Mouse (Mus musculus): ENCODE measurements around the gene Gm11214. TPM values are rescaled to one million over a fixed set of nuclear protein-coding genes. Genes with fewer than 3 reads are reported as not detected.

Gene Gm11214
- total RNA-seq (2012; rRNA removed): not detected in 2 replicates
- not detected in 2 replicates for total RNA-seq (2014; rRNA removed)
- 0.67 and 0.72 TPM in 2 replicates for polyA plus RNA-seq (2012; ENCODE audit: insufficient read length, low read depth)

- in situ Hi-C loops (cut with MboI; ENCODE audit: low pct_ligation_motif_present, low pct_unique_long_range_greater_than_20kb, low sequenced_read_pairs) (no loop called here), dilution Hi-C loops (cut with MboI; ENCODE audit: extremely low pct_ligation_motif_present, extremely low pct_unique_long_range_greater_than_20kb, low sequenced_read_pairs) (no loop called here)
- DNase-seq (ENCODE audit: extremely low read depth): no peak
- Histone ChIP-seq H3K4me3 (replicated peaks in 1 of 3; ENCODE audit: low read depth in 2 of 3, low read length in 2 of 3, poor library complexity in 1 of 3) (no peak within 1 kb of the TSS), H3K27me3 (replicated peaks) (peaks cover 26% of the 10 kb centered on the region), H3K9ac (ENCODE audit: insufficient read depth, low read depth) (no peak within 1 kb of the TSS), H3K27ac (ENCODE audit: insufficient read depth, low read depth) (no peak within 1 kb of the TSS), H3K36me3 (replicated peaks in 1 of 2; ENCODE audit: control insufficient read depth in 1 of 2, insufficient read depth in 1 of 2, low read length in 1 of 2) (no peaks in the 10 kb centered on the region), H3K4me2 (ENCODE audit: insufficient read depth, low read depth, poor library complexity, severe bottlenecking) (no peak within 1 kb of the TSS), H3K4me1 (ENCODE audit: control insufficient read depth in 1 of 2, insufficient read depth in 2 of 2) (peaks cover 10 to 15% of the 10 kb centered on the region in 2 experiments), H3K9me3 (replicated peaks; ENCODE audit: low read length) (no peaks in the 10 kb centered on the region), H3K79me2 (replicated peaks; ENCODE audit: control insufficient read depth, extremely low read depth, insufficient read depth, poor library complexity, severe bottlenecking) (no peaks in the 10 kb centered on the region)
- TF ChIP-seq BHLHE40 (IDR thresholded peaks at IDR 0.05; ENCODE audit: low read depth, low read length): no peak
- TF ChIP-seq SMC3 (IDR thresholded peaks at IDR 0.05; ENCODE audit: low read depth, low read length): no peak
- no peak for TF ChIP-seq ETS1 (conservative IDR thresholded peaks at IDR 0.05; ENCODE audit: low read depth, low read length)
- no peak for TF ChIP-seq PAX5 (IDR thresholded peaks at IDR 0.05; ENCODE audit: low read length)
- no peak for TF ChIP-seq ELF1 (IDR thresholded peaks at IDR 0.05; ENCODE audit: low read depth, low read length)
Observed at GRCm38 (mm10) chr4:63663279-63663678, at the start of gene Gm11214. Gene Gm11214 (minus strand): TSS chr4:63663379.

GRCm38 (mm10) chr4:63711886-63712285 is 48.7 kb upstream of the Gm11214 start:
- no peak overlapping the region for H3K27ac ChIP-seq (ENCODE audit: insufficient read depth, low read depth)
- no peak overlapping the region for H3K9ac ChIP-seq (ENCODE audit: insufficient read depth, low read depth)
- H3K27me3 ChIP-seq (replicated peaks): no peaks in the 10 kb centered on the region
- in situ Hi-C loops (cut with MboI; ENCODE audit: low pct_ligation_motif_present, low pct_unique_long_range_greater_than_20kb, low sequenced_read_pairs) (no loop called here), dilution Hi-C loops (cut with MboI; ENCODE audit: extremely low pct_ligation_motif_present, extremely low pct_unique_long_range_greater_than_20kb, low sequenced_read_pairs) (no loop called here)
- no peaks in the 10 kb centered on the region for H3K79me2 ChIP-seq (replicated peaks; ENCODE audit: control insufficient read depth, extremely low read depth, insufficient read depth, poor library complexity, severe bottlenecking)
- DNase-seq (ENCODE audit: extremely low read depth): peak; percentile 46
- no peaks in the 10 kb centered on the region for H3K9me3 ChIP-seq (replicated peaks; ENCODE audit: low read length)
- H3K36me3 ChIP-seq (replicated peaks in 1 of 2; ENCODE audit: control insufficient read depth in 1 of 2, insufficient read depth in 1 of 2, low read length in 1 of 2): peaks cover 0 to 3% of the 10 kb centered on the region in 2 experiments
- H3K4me1 ChIP-seq (ENCODE audit: control insufficient read depth in 1 of 2, insufficient read depth in 2 of 2): peaks cover 12 to 24% of the 10 kb centered on the region in 2 experiments; a peak in 3 of 4 replicates
- no peak overlapping the region for H3K4me2 ChIP-seq (ENCODE audit: insufficient read depth, low read depth, poor library complexity, severe bottlenecking)
- H3K4me3 ChIP-seq (replicated peaks in 1 of 3; ENCODE audit: low read depth in 2 of 3, low read length in 2 of 3, poor library complexity in 1 of 3): no peak overlapping the region
- TF ChIP-seq KAT2A (IDR thresholded peaks at IDR 0.05; ENCODE audit: insufficient replicate concordance, low read length) (no peak), USF1 (IDR thresholded peaks at IDR 0.05; ENCODE audit: low read depth, low read length) (no peak), ETS1 (conservative IDR thresholded peaks at IDR 0.05; ENCODE audit: low read depth, low read length) (peak; percentile 47; the same call in 1 of the 2 replicates), BHLHE40 (IDR thresholded peaks at IDR 0.05; ENCODE audit: low read depth, low read length) (peak; percentile 92), MAZ (IDR thresholded peaks at IDR 0.05; ENCODE audit: low read depth, low read length) (no peak), MEF2A (IDR thresholded peaks at IDR 0.05; ENCODE audit: borderline replicate concordance, low read depth, low read length) (no peak; the same call in 1 of the 2 replicates), TCF12 (IDR thresholded peaks at IDR 0.05; ENCODE audit: low read depth, low read length) (no peak), RCOR1 (conservative IDR thresholded peaks at IDR 0.05; ENCODE audit: low read depth, low read length) (no peak), SIN3A (IDR thresholded peaks at IDR 0.05; ENCODE audit: low read length) (no peak), HCFC1 (IDR thresholded peaks at IDR 0.05; ENCODE audit: low read depth, low read length) (no peak), EP300 (IDR thresholded peaks at IDR 0.05; ENCODE audit: low read length) (peak; percentile 67), MYC (IDR thresholded peaks at IDR 0.05; ENCODE audit: low read depth, low read length) (peak; percentile 72; the same call in 1 of the 2 replicates), RAD21 (IDR thresholded peaks at IDR 0.05; ENCODE audit: low read depth, low read length) (no peak; the same call in none of the 2 replicates), JUN (IDR thresholded peaks at IDR 0.05; ENCODE audit: insufficient read depth, low read depth, low read length) (no peak), CHD1 (IDR thresholded peaks at IDR 0.05; ENCODE audit: low read depth, low read length) (no peak), ZC3H11A (IDR thresholded peaks at IDR 0.05; ENCODE audit: low read depth, low read length) (no peak), PAX5 (IDR thresholded peaks at IDR 0.05; ENCODE audit: low read length) (no peak), ZNF384 (IDR thresholded peaks at IDR 0.05; ENCODE audit: low read depth, low read length) (no peak), MAFK (IDR thresholded peaks at IDR 0.05; ENCODE audit: insufficient replicate concordance, low read length) (no peak), ZMIZ1 (IDR thresholded peaks at IDR 0.05; ENCODE audit: low read depth, low read length) (no peak), JUND (conservative IDR thresholded peaks at IDR 0.05; ENCODE audit: low read depth, low read length) (no peak), MAX (IDR thresholded peaks at IDR 0.05; ENCODE audit: low read length) (peak; percentile 27; the same call in 1 of the 2 replicates), SMC3 (IDR thresholded peaks at IDR 0.05; ENCODE audit: low read depth, low read length) (no peak), TBP (conservative IDR thresholded peaks at IDR 0.05; ENCODE audit: low read depth, low read length) (no peak), NELFE (IDR thresholded peaks at IDR 0.05; ENCODE audit: low read depth, low read length) (no peak), MXI1 (IDR thresholded peaks at IDR 0.05; ENCODE audit: low read depth, low read length) (no peak), POLR2AphosphoS2 (IDR thresholded peaks at IDR 0.05; ENCODE audit: low read depth, low read length) (no peak), E2F4 (IDR thresholded peaks at IDR 0.05; ENCODE audit: insufficient replicate concordance, low read depth, low read length) (no peak), UBTF (IDR thresholded peaks at IDR 0.05; ENCODE audit: low read depth, low read length) (no peak), IRF4 (IDR thresholded peaks at IDR 0.05; ENCODE audit: low read depth, low read length) (0 out of 2 replicates have a peak, but pooled peaks have one; percentile 7), ZKSCAN1 (IDR thresholded peaks at IDR 0.05; ENCODE audit: borderline replicate concordance, low read depth, low read length) (no peak)
